In the genomic region with DNA sequence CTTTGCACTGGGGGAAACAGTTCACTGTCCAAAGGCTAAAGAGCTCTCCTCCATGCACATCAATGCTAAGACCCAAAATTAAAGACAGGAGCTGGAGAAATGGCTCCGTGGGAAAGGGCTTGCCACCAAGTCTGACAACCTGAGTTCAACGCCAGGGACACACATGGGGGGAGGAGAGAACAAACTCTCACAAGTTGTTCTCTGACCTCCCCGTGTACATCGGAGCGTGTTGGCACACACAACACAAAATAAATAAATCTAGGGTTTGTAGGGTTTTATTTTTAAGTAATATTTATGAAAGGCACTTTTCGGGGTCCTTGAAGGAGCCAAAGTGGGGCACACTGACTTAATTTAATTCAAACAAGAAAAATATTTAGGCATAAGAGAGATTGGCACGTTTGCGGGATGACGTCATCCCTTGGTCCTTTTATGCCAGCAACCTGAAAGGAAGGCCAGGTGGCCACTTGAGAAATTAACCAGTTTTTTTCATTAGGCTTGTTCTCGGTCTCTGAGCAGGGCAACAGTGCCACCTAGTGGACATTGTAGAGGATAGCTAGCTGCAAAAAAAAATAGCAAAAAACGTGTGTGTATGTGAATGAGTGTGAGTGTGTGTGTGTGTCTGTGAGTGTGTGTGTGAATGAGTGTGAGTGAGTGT, we compare ENCODE assay signal across 9 mouse cellular contexts. TPM values are rescaled to one million over a fixed set of nuclear protein-coding genes. Genes with fewer than 3 reads are reported as not detected.
DNase-seq lines count a peak whose midpoint lies in the region; ATAC-seq and TF ChIP-seq lines count a peak whose summit lies in the region.
"Had no signal": no experiment of that assay in that cellular context is flagged by ENCODE, and none has a peak within 500 bp of the region (broad histone marks: within the 10 kb centered on the region; RNA-seq: fewer than 3 reads in every experiment).

No protein-coding gene starts in this region.

- no peaks in the 10 kb centered on the region for H3K27me3 ChIP-seq in hindbrain, embryonic 15.5 days
- H3K27me3 ChIP-seq in lung, embryonic 15.5 days = no peaks in the 10 kb centered on the region
- H3K27me3 ChIP-seq in small intestine, adult 2 months (ENCODE audit: control insufficient read depth, insufficient read depth, low read length) = no peaks in the 10 kb centered on the region
- H3K27me3 ChIP-seq: limb, embryonic 13.5 days had no signal

- DNase-seq in gastrocnemius, postnatal 10 days = peak; percentile 42
- DNase-seq in gastrocnemius, adult 8-10 months (ENCODE audit: low spot score in 2 of 2) = no peak
- DNase-seq in 3134 (ENCODE audit: extremely low read depth, insufficient read length, low spot score) = peak; percentile 41
- DNase-seq in adipocyte (ENCODE audit: low spot score) = peak; percentile 84
- DNase-seq in embryo, embryonic 9.5 days (ENCODE audit: extremely low spot score) = peak; percentile 66

- no peak for TF ChIP-seq POLR2A in small intestine, adult 2 months (IDR thresholded peaks at IDR 0.05; ENCODE audit: low read depth, low read length)

- H3K4me2 ChIP-seq in hindbrain, embryonic 15.5 days = no peak overlapping the region
- peak overlapping the region; percentile 29; the same call in 1 of the 2 replicates for H3K4me2 ChIP-seq in lung, embryonic 15.5 days
- H3K4me2 ChIP-seq: limb, embryonic 13.5 days had no signal

- peak; percentile 39; the same call in 1 of the 2 replicates for TF ChIP-seq CTCF in small intestine, adult 2 months (IDR thresholded peaks at IDR 0.05; ENCODE audit: extremely low read depth, insufficient read length, insufficient replicate concordance, low read depth, low read length)

- no peaks in the 10 kb centered on the region for H3K9me3 ChIP-seq in hindbrain, embryonic 15.5 days
- H3K9me3 ChIP-seq in lung, embryonic 15.5 days = no peaks in the 10 kb centered on the region
- H3K9me3 ChIP-seq: limb, embryonic 13.5 days had no signal

- no peak overlapping the region for H3K9ac ChIP-seq in hindbrain, embryonic 15.5 days
- H3K9ac ChIP-seq in lung, embryonic 15.5 days = no peak overlapping the region
- H3K9ac ChIP-seq: limb, embryonic 13.5 days had no signal

- no peaks in the 10 kb centered on the region for H3K36me3 ChIP-seq in hindbrain, embryonic 15.5 days
- no peaks in the 10 kb centered on the region for H3K36me3 ChIP-seq in lung, embryonic 15.5 days
- no peaks in the 10 kb centered on the region for H3K36me3 ChIP-seq in small intestine, adult 2 months (ENCODE audit: control insufficient read depth, insufficient read depth, low read length)
- H3K36me3 ChIP-seq: limb, embryonic 13.5 days had no signal

- H3K27ac ChIP-seq in hindbrain, embryonic 15.5 days (replicated peaks) = no peak overlapping the region
- no peak overlapping the region for H3K27ac ChIP-seq in lung, embryonic 15.5 days
- H3K27ac ChIP-seq in small intestine, adult 2 months (ENCODE audit: insufficient read depth, low read depth, low read length) = no peak overlapping the region
- H3K27ac ChIP-seq: limb, embryonic 13.5 days had no signal

- ATAC-seq in hindbrain, embryonic 15.5 days (ENCODE audit: low FRiP score, low read depth) = 0 out of 2 replicates have a peak, but pooled peaks have one; percentile 38
- ATAC-seq in lung, embryonic 15.5 days (ENCODE audit: borderline replicate concordance, extremely low read depth, low FRiP score, low TSS enrichment) = no peak

- WGBS in hindbrain, embryonic 15.5 days = 44% methylated on average over 11 of the region's 11 CpGs
- 18% methylated on average over 11 of the region's 11 CpGs for WGBS in lung, embryonic 15.5 days
- WGBS in small intestine, adult 2 months = 25% methylated on average over 11 of the region's 11 CpGs

- peaks cover 4% of the 10 kb centered on the region; the same call in 1 of the 2 replicates for H3K4me1 ChIP-seq in hindbrain, embryonic 15.5 days (replicated peaks)
- no peaks in the 10 kb centered on the region for H3K4me1 ChIP-seq in lung, embryonic 15.5 days
- H3K4me1 ChIP-seq in small intestine, adult 2 months (ENCODE audit: control insufficient read depth, insufficient read depth, insufficient read length, low read length) = peaks cover 4% of the 10 kb centered on the region; the same call in 1 of the 2 replicates

- no peak overlapping the region for H3K4me3 ChIP-seq in hindbrain, embryonic 15.5 days
- H3K4me3 ChIP-seq in lung, embryonic 15.5 days = no peak overlapping the region
- H3K4me3 ChIP-seq in small intestine, adult 2 months (ENCODE audit: low read depth, low read length) = no peak overlapping the region
- H3K4me3 ChIP-seq: limb, embryonic 13.5 days had no signal

RNA-seq across cellular contexts. Expression of gene Mc3r, which starts 32.7 kb away (rescaled TPM):
- not detected for total RNA-seq in gastrocnemius, postnatal 10 days (2021)
- not detected for total RNA-seq in gastrocnemius, adult 8-10 months (2022)
- 0.08 and 0.21 TPM in 2 replicates for polyA plus RNA-seq in hindbrain, embryonic 15.5 days (2015; fragmentation: Nextera tagmentation; extraction: Ambion mirVana)
- not detected in 2 replicates for polyA plus RNA-seq in lung, embryonic 15.5 days (2015; fragmentation: Nextera tagmentation; extraction: Ambion mirVana)
- polyA plus RNA-seq in small intestine, adult 2 months (2012; rRNA removed) = not detected in 2 replicates

Comparison
In these comparisons a context has a peak if more than half of its experiments do, and no peak if none do; other contexts are left out.
1. DNase-seq: peak in gastrocnemius, postnatal 10 days (single experiment), 3134 (single experiment), adipocyte (single experiment) and embryo, embryonic 9.5 days (single experiment); none in gastrocnemius, adult 8-10 months (0 of 2).